Mouse (Mus musculus) monocyte, adult 2 months (primary cell): Measurements from ENCODE around the gene Borcs8.

Experiments used
- DNase-seq, 2 experiments: peaks; one replicate each; pipeline ENCODE4 v3.0.0; 2022; ENCODE audit warnings: low spot score in 2 of 2, low read depth in 1 of 2

Borcs8 gene

GRCm38 (mm10) chr8:70178231-70178630 is 38.9 kb downstream of the Borcs8 start:
- DNase-seq, result no peak

GRCm38 (mm10) chr8:70179082-70179481 is 39.8 kb downstream of the Borcs8 start:
- DNase-seq, result no peak

GRCm38 (mm10) chr8:70181212-70181902 is 42.1 kb downstream of the Borcs8 start:
- DNase-seq, result no peak

- no peak for DNase-seq
Measured at GRCm38 (mm10) chr8:70181903-70182252, 42.6 kb downstream of the Borcs8 start.

- no peak for DNase-seq
Measured at GRCm38 (mm10) chr8:70183194-70183593, 43.9 kb downstream of the Borcs8 start.

- no peak for DNase-seq
Measured at GRCm38 (mm10) chr8:70188707-70189106, 49.4 kb downstream of the Borcs8 start.

GRCm38 (mm10) chr8:70193238-70193637 is 53.9 kb downstream of the Borcs8 start:
- DNase-seq, result no peak

GRCm38 (mm10) chr8:70194191-70194590 is 54.9 kb downstream of the Borcs8 start:
- no peak for DNase-seq

GRCm38 (mm10) chr8:70195762-70196161 is 56.5 kb downstream of the Borcs8 start:
- no peak for DNase-seq
